Mouse (Mus musculus): ENCODE measurements around the gene Tbc1d9. TPM values are rescaled to one million over a fixed set of nuclear protein-coding genes. Genes with fewer than 3 reads are reported as not detected.

The Tbc1d9 gene
- polyA plus RNA-seq, 1 experiment from 2014 or later: 2.3 TPM

GRCm38 (mm10) chr8:83219392-83219791 lies 54.2 kb downstream of the Tbc1d9 start:
- no peak for ATAC-seq (ENCODE audit: low FRiP score, low TSS enrichment)
- H3K27ac ChIP-seq (ENCODE audit: low read length): no peak overlapping the region
- WGBS: 90% methylated on average over 8 of the region's 8 CpGs
- no peak overlapping the region for H3K4me3 ChIP-seq (ENCODE audit: low read length)
- H3K36me3 ChIP-seq (ENCODE audit: insufficient read depth, low read length): no peaks in the 10 kb centered on the region
- no peak overlapping the region for H3K4me2 ChIP-seq (replicated peaks; ENCODE audit: low read depth, low read length)
- H3K4me1 ChIP-seq (ENCODE audit: insufficient read depth, low read length): no peaks in the 10 kb centered on the region
- H3K9ac ChIP-seq (replicated peaks; ENCODE audit: low read length): no peak overlapping the region
- H3K27me3 ChIP-seq (ENCODE audit: insufficient read depth, low read length): no peaks in the 10 kb centered on the region
- H3K9me3 ChIP-seq (ENCODE audit: low read length): no peaks in the 10 kb centered on the region

- no peaks in the 10 kb centered on the region for H3K36me3 ChIP-seq (ENCODE audit: insufficient read depth, low read length)
- ATAC-seq (ENCODE audit: low FRiP score, low TSS enrichment): no peak
- no peaks in the 10 kb centered on the region for H3K27me3 ChIP-seq (ENCODE audit: insufficient read depth, low read length)
- H3K9ac ChIP-seq (replicated peaks; ENCODE audit: low read length): no peak overlapping the region
- H3K4me1 ChIP-seq (ENCODE audit: insufficient read depth, low read length): no peaks in the 10 kb centered on the region
- no peak overlapping the region for H3K4me3 ChIP-seq (ENCODE audit: low read length)
- 80% methylated on average over 3 of the region's 3 CpGs for WGBS
- H3K4me2 ChIP-seq (replicated peaks; ENCODE audit: low read depth, low read length): no peak overlapping the region
- no peaks in the 10 kb centered on the region for H3K9me3 ChIP-seq (ENCODE audit: low read length)
- no peak overlapping the region for H3K27ac ChIP-seq (ENCODE audit: low read length)
These were observed 55.6 kb downstream of the Tbc1d9 start for GRCm38 (mm10) chr8:83220746-83221145.

GRCm38 (mm10) chr8:83224754-83225416 lies 59.7 kb downstream of the Tbc1d9 start:
- H3K9ac ChIP-seq (replicated peaks; ENCODE audit: low read length): no peak overlapping the region
- 74% methylated on average over 5 of the region's 5 CpGs for WGBS
- H3K4me1 ChIP-seq (ENCODE audit: insufficient read depth, low read length): no peaks in the 10 kb centered on the region
- H3K27ac ChIP-seq (ENCODE audit: low read length): no peak overlapping the region
- no peaks in the 10 kb centered on the region for H3K27me3 ChIP-seq (ENCODE audit: insufficient read depth, low read length)
- no peak for ATAC-seq (ENCODE audit: low FRiP score, low TSS enrichment)
- H3K36me3 ChIP-seq (ENCODE audit: insufficient read depth, low read length): no peaks in the 10 kb centered on the region
- no peak overlapping the region for H3K4me2 ChIP-seq (replicated peaks; ENCODE audit: low read depth, low read length)
- H3K4me3 ChIP-seq (ENCODE audit: low read length): no peak overlapping the region
- H3K9me3 ChIP-seq (ENCODE audit: low read length): no peaks in the 10 kb centered on the region

- Histone ChIP-seq H3K27me3 (ENCODE audit: insufficient read depth, low read length) (no peaks in the 10 kb centered on the region), H3K9ac (replicated peaks; ENCODE audit: low read length) (no peak overlapping the region), H3K9me3 (ENCODE audit: low read length) (no peaks in the 10 kb centered on the region), H3K27ac (ENCODE audit: low read length) (no peak overlapping the region), H3K4me2 (replicated peaks; ENCODE audit: low read depth, low read length) (no peak overlapping the region), H3K4me3 (ENCODE audit: low read length) (no peak overlapping the region), H3K36me3 (ENCODE audit: insufficient read depth, low read length) (no peaks in the 10 kb centered on the region), H3K4me1 (ENCODE audit: insufficient read depth, low read length) (no peaks in the 10 kb centered on the region)
- 83% methylated on average over 2 of the region's 2 CpGs for WGBS
- ATAC-seq (ENCODE audit: low FRiP score, low TSS enrichment): no peak
These were observed 60.4 kb downstream of the Tbc1d9 start for GRCm38 (mm10) chr8:83225598-83225997.

GRCm38 (mm10) chr8:83227336-83227735 lies 62.2 kb downstream of the Tbc1d9 start:
- no peaks in the 10 kb centered on the region for H3K9me3 ChIP-seq (ENCODE audit: low read length)
- H3K4me1 ChIP-seq (ENCODE audit: insufficient read depth, low read length): no peaks in the 10 kb centered on the region
- 88% methylated on average over 5 of the region's 5 CpGs for WGBS
- H3K27ac ChIP-seq (ENCODE audit: low read length): no peak overlapping the region
- H3K36me3 ChIP-seq (ENCODE audit: insufficient read depth, low read length): no peaks in the 10 kb centered on the region
- H3K9ac ChIP-seq (replicated peaks; ENCODE audit: low read length): no peak overlapping the region
- no peak for ATAC-seq (ENCODE audit: low FRiP score, low TSS enrichment)
- no peak overlapping the region for H3K4me2 ChIP-seq (replicated peaks; ENCODE audit: low read depth, low read length)
- H3K4me3 ChIP-seq (ENCODE audit: low read length): no peak overlapping the region
- no peaks in the 10 kb centered on the region for H3K27me3 ChIP-seq (ENCODE audit: insufficient read depth, low read length)

- Histone ChIP-seq H3K9me3 (ENCODE audit: low read length) (no peaks in the 10 kb centered on the region), H3K4me1 (ENCODE audit: insufficient read depth, low read length) (no peaks in the 10 kb centered on the region), H3K4me2 (replicated peaks; ENCODE audit: low read depth, low read length) (no peak overlapping the region), H3K27ac (ENCODE audit: low read length) (no peak overlapping the region), H3K9ac (replicated peaks; ENCODE audit: low read length) (no peak overlapping the region), H3K27me3 (ENCODE audit: insufficient read depth, low read length) (no peaks in the 10 kb centered on the region), H3K4me3 (ENCODE audit: low read length) (no peak overlapping the region), H3K36me3 (ENCODE audit: insufficient read depth, low read length) (no peaks in the 10 kb centered on the region)
- WGBS: 63% methylated on average over 4 of the region's 4 CpGs
- peak; percentile 67; the same call in 1 of the 2 replicates for ATAC-seq (ENCODE audit: low FRiP score, low TSS enrichment)
These were observed 67.9 kb downstream of the Tbc1d9 start for GRCm38 (mm10) chr8:83233099-83233498.

- Histone ChIP-seq H3K36me3 (ENCODE audit: insufficient read depth, low read length) (no peaks in the 10 kb centered on the region), H3K4me1 (ENCODE audit: insufficient read depth, low read length) (no peaks in the 10 kb centered on the region; the same call in 1 of the 2 replicates), H3K9ac (replicated peaks; ENCODE audit: low read length) (no peak overlapping the region), H3K27ac (ENCODE audit: low read length) (no peak overlapping the region), H3K4me2 (replicated peaks; ENCODE audit: low read depth, low read length) (no peak overlapping the region), H3K9me3 (ENCODE audit: low read length) (no peaks in the 10 kb centered on the region), H3K27me3 (ENCODE audit: insufficient read depth, low read length) (no peaks in the 10 kb centered on the region), H3K4me3 (ENCODE audit: low read length) (no peak overlapping the region)
- ATAC-seq (ENCODE audit: low FRiP score, low TSS enrichment): no peak
These were observed 74.2 kb downstream of the Tbc1d9 start for GRCm38 (mm10) chr8:83239341-83239740.

GRCm38 (mm10) chr8:83244151-83244550 lies 79.0 kb downstream of the Tbc1d9 start:
- H3K27ac ChIP-seq (ENCODE audit: low read length): no peak overlapping the region
- no peak overlapping the region for H3K4me2 ChIP-seq (replicated peaks; ENCODE audit: low read depth, low read length)
- no peak overlapping the region for H3K9ac ChIP-seq (replicated peaks; ENCODE audit: low read length)
- no peaks in the 10 kb centered on the region for H3K9me3 ChIP-seq (ENCODE audit: low read length)
- ATAC-seq (ENCODE audit: low FRiP score, low TSS enrichment): no peak
- no peaks in the 10 kb centered on the region for H3K27me3 ChIP-seq (ENCODE audit: insufficient read depth, low read length)
- H3K4me3 ChIP-seq (ENCODE audit: low read length): no peak overlapping the region
- 87% methylated on average over 7 of the region's 7 CpGs for WGBS
- no peaks in the 10 kb centered on the region; the same call in 1 of the 2 replicates for H3K4me1 ChIP-seq (ENCODE audit: insufficient read depth, low read length)
- H3K36me3 ChIP-seq (ENCODE audit: insufficient read depth, low read length): no peaks in the 10 kb centered on the region

- H3K27ac ChIP-seq (ENCODE audit: low read length): peak overlapping the region; percentile 75
- 78% methylated on average over 6 of the region's 6 CpGs for WGBS
- no peak overlapping the region for H3K9ac ChIP-seq (replicated peaks; ENCODE audit: low read length)
- no peaks in the 10 kb centered on the region for H3K27me3 ChIP-seq (ENCODE audit: insufficient read depth, low read length)
- H3K36me3 ChIP-seq (ENCODE audit: insufficient read depth, low read length): no peaks in the 10 kb centered on the region
- H3K4me1 ChIP-seq (ENCODE audit: insufficient read depth, low read length): 0 out of 2 replicates have a peak, but pooled peaks cover 5% of the 10 kb centered on the region
- no peak overlapping the region for H3K4me2 ChIP-seq (replicated peaks; ENCODE audit: low read depth, low read length)
- no peak overlapping the region for H3K4me3 ChIP-seq (ENCODE audit: low read length)
- no peaks in the 10 kb centered on the region for H3K9me3 ChIP-seq (ENCODE audit: low read length)
- 0 out of 2 replicates have a peak, but pooled peaks have one; percentile 9 for ATAC-seq (ENCODE audit: low FRiP score, low TSS enrichment)
These were observed 85.7 kb downstream of the Tbc1d9 start for GRCm38 (mm10) chr8:83250858-83251257.

GRCm38 (mm10) chr8:83251362-83252246 lies 86.5 kb downstream of the Tbc1d9 start:
- Histone ChIP-seq H3K4me2 (replicated peaks; ENCODE audit: low read depth, low read length) (no peak overlapping the region), H3K27ac (ENCODE audit: low read length) (peak overlapping the region; percentile 75), H3K4me3 (ENCODE audit: low read length) (no peak overlapping the region), H3K27me3 (ENCODE audit: insufficient read depth, low read length) (no peaks in the 10 kb centered on the region), H3K4me1 (ENCODE audit: insufficient read depth, low read length) (0 out of 2 replicates have a peak, but pooled peaks cover 5% of the 10 kb centered on the region), H3K36me3 (ENCODE audit: insufficient read depth, low read length) (no peaks in the 10 kb centered on the region), H3K9ac (replicated peaks; ENCODE audit: low read length) (no peak overlapping the region), H3K9me3 (ENCODE audit: low read length) (no peaks in the 10 kb centered on the region)
- WGBS: 68% methylated on average over 14 of the region's 14 CpGs
- peak; percentile 74 for ATAC-seq (ENCODE audit: low FRiP score, low TSS enrichment)
